Mouse (Mus musculus): Measurements from ENCODE around the gene Fgfr3. TPM values are rescaled to one million over a fixed set of nuclear protein-coding genes. Genes with fewer than 3 reads are reported as not detected.

The Fgfr3 gene
- polyA plus RNA-seq, 1 experiment = 4.0 TPM

- Histone ChIP-seq H3K9me3 (replicated peaks; ENCODE audit: control insufficient read depth, insufficient read depth, low read length, poor library complexity, severe bottlenecking) (no peaks in the 10 kb centered on the region), H3K4me1 (ENCODE audit: control insufficient read depth, insufficient read depth, low read length) (no peaks in the 10 kb centered on the region), H3K36me3 (ENCODE audit: control insufficient read depth, insufficient read depth, low read length, poor library complexity, severe bottlenecking) (no peaks in the 10 kb centered on the region; the same call in 1 of the 2 replicates), H3K4me3 (ENCODE audit: low read depth, low read length) (no peak overlapping the region), H3K9ac (ENCODE audit: low read depth, poor library complexity, severe bottlenecking) (no peak overlapping the region), H3K27me3 (ENCODE audit: control insufficient read depth, insufficient read depth, low read length, poor library complexity, severe bottlenecking) (no peaks in the 10 kb centered on the region), H3K27ac (ENCODE audit: insufficient read depth, low read length) (no peak overlapping the region)
- TF ChIP-seq EP300 (IDR thresholded peaks at IDR 0.05; ENCODE audit: insufficient read depth, low read depth, low read length) (no peak), CTCF (IDR thresholded peaks at IDR 0.05; ENCODE audit: low read depth, low read length) (no peak), POLR2A (IDR thresholded peaks at IDR 0.05; ENCODE audit: insufficient read depth, low read length) (no peak)
Observed at GRCm38 (mm10) chr5:33777195-33777594, 55.7 kb downstream of the Fgfr3 start.

GRCm38 (mm10) chr5:33781964-33782344 lies 60.5 kb downstream of the Fgfr3 start:
- no peaks in the 10 kb centered on the region for H3K9me3 ChIP-seq (replicated peaks; ENCODE audit: control insufficient read depth, insufficient read depth, low read length, poor library complexity, severe bottlenecking)
- no peaks in the 10 kb centered on the region for H3K4me1 ChIP-seq (ENCODE audit: control insufficient read depth, insufficient read depth, low read length)
- peak overlapping the region; percentile 85 for H3K4me3 ChIP-seq (ENCODE audit: low read depth, low read length)
- no peaks in the 10 kb centered on the region for H3K36me3 ChIP-seq (ENCODE audit: control insufficient read depth, insufficient read depth, low read length, poor library complexity, severe bottlenecking)
- H3K27me3 ChIP-seq (ENCODE audit: control insufficient read depth, insufficient read depth, low read length, poor library complexity, severe bottlenecking) = no peaks in the 10 kb centered on the region
- H3K27ac ChIP-seq (ENCODE audit: insufficient read depth, low read length) = no peak overlapping the region
- TF ChIP-seq CTCF (IDR thresholded peaks at IDR 0.05; ENCODE audit: low read depth, low read length) = no peak
- no peak for TF ChIP-seq EP300 (IDR thresholded peaks at IDR 0.05; ENCODE audit: insufficient read depth, low read depth, low read length)
- TF ChIP-seq POLR2A (IDR thresholded peaks at IDR 0.05; ENCODE audit: insufficient read depth, low read length) = no peak
- H3K9ac ChIP-seq (ENCODE audit: low read depth, poor library complexity, severe bottlenecking) = peak overlapping the region; percentile 76

GRCm38 (mm10) chr5:33782345-33782998 lies 61.0 kb downstream of the Fgfr3 start, which contains the start of gene Letm1:
Gene Letm1 (minus strand): TSS chr5:33782817.
- Histone ChIP-seq H3K4me3 (ENCODE audit: low read depth, low read length) (peak within 1 kb of the TSS; percentile 85), H3K36me3 (ENCODE audit: control insufficient read depth, insufficient read depth, low read length, poor library complexity, severe bottlenecking) (no peaks in the 10 kb centered on the region), H3K27ac (ENCODE audit: insufficient read depth, low read length) (no peak within 1 kb of the TSS), H3K27me3 (ENCODE audit: control insufficient read depth, insufficient read depth, low read length, poor library complexity, severe bottlenecking) (no peaks in the 10 kb centered on the region), H3K9me3 (replicated peaks; ENCODE audit: control insufficient read depth, insufficient read depth, low read length, poor library complexity, severe bottlenecking) (no peaks in the 10 kb centered on the region), H3K4me1 (ENCODE audit: control insufficient read depth, insufficient read depth, low read length) (no peaks in the 10 kb centered on the region), H3K9ac (ENCODE audit: low read depth, poor library complexity, severe bottlenecking) (peak within 1 kb of the TSS; percentile 76)
- no peak for TF ChIP-seq POLR2A (IDR thresholded peaks at IDR 0.05; ENCODE audit: insufficient read depth, low read length)
- no peak for TF ChIP-seq CTCF (IDR thresholded peaks at IDR 0.05; ENCODE audit: low read depth, low read length)
- TF ChIP-seq EP300 (IDR thresholded peaks at IDR 0.05; ENCODE audit: insufficient read depth, low read depth, low read length) = no peak

- H3K27ac ChIP-seq (ENCODE audit: insufficient read depth, low read length) = no peak overlapping the region
- no peaks in the 10 kb centered on the region for H3K36me3 ChIP-seq (ENCODE audit: control insufficient read depth, insufficient read depth, low read length, poor library complexity, severe bottlenecking)
- H3K4me1 ChIP-seq (ENCODE audit: control insufficient read depth, insufficient read depth, low read length) = no peaks in the 10 kb centered on the region
- TF ChIP-seq CTCF (IDR thresholded peaks at IDR 0.05; ENCODE audit: low read depth, low read length) (no peak), EP300 (IDR thresholded peaks at IDR 0.05; ENCODE audit: insufficient read depth, low read depth, low read length) (no peak), POLR2A (IDR thresholded peaks at IDR 0.05; ENCODE audit: insufficient read depth, low read length) (no peak)
- peak overlapping the region; percentile 67 for H3K4me3 ChIP-seq (ENCODE audit: low read depth, low read length)
- no peaks in the 10 kb centered on the region for H3K9me3 ChIP-seq (replicated peaks; ENCODE audit: control insufficient read depth, insufficient read depth, low read length, poor library complexity, severe bottlenecking)
- no peaks in the 10 kb centered on the region for H3K27me3 ChIP-seq (ENCODE audit: control insufficient read depth, insufficient read depth, low read length, poor library complexity, severe bottlenecking)
- H3K9ac ChIP-seq (ENCODE audit: low read depth, poor library complexity, severe bottlenecking) = peak overlapping the region; percentile 76
Observed at GRCm38 (mm10) chr5:33782999-33783390, 61.5 kb downstream of the Fgfr3 start.

Other genes starting within 250 kb of the Fgfr3 start
- 26.8 and 29.7 TPM in 2 replicates for gene Fam53a, start 92.0 kb upstream of the Fgfr3 start, polyA plus RNA-seq (2011; ENCODE audit: insufficient read depth, insufficient read length, low read depth, missing spikeins)
- 0.38 TPM in 1 of 2 replicates, not detected in the other for gene Gm9903, start 91.7 kb upstream of the Fgfr3 start, polyA plus RNA-seq (2011; ENCODE audit: insufficient read depth, insufficient read length, low read depth, missing spikeins)
- gene Slbp, start 69.1 kb upstream of the Fgfr3 start, polyA plus RNA-seq (2011; ENCODE audit: insufficient read depth, insufficient read length, low read depth, missing spikeins) = 109 and 121 TPM in 2 replicates
- 162 and 185 TPM in 2 replicates for gene Tacc3, start 63.5 kb upstream of the Fgfr3 start, polyA plus RNA-seq (2011; ENCODE audit: insufficient read depth, insufficient read length, low read depth, missing spikeins)
- gene Tmem129, start 63.3 kb upstream of the Fgfr3 start, polyA plus RNA-seq (2011; ENCODE audit: insufficient read depth, insufficient read length, low read depth, missing spikeins) = 7.3 and 9.5 TPM in 2 replicates
- 34.2 and 36.7 TPM in 2 replicates for gene Letm1, start 61.1 kb downstream of the Fgfr3 start, polyA plus RNA-seq (2011; ENCODE audit: insufficient read depth, insufficient read length, low read depth, missing spikeins)
- gene Nsd2, start 99.1 kb downstream of the Fgfr3 start, polyA plus RNA-seq (2011; ENCODE audit: insufficient read depth, insufficient read length, low read depth, missing spikeins) = 97.7 and 109 TPM in 2 replicates
- gene Nelfa, start 214.7 kb downstream of the Fgfr3 start, polyA plus RNA-seq (2011; ENCODE audit: insufficient read depth, insufficient read length, low read depth, missing spikeins) = 51.2 and 56.1 TPM in 2 replicates

All from ES-Bruce4 (cell line).